Mouse (Mus musculus) ES-Bruce4 (cell line): ENCODE measurements around the gene Dnah11. TPM values are rescaled to one million over a fixed set of nuclear protein-coding genes. Genes with fewer than 3 reads are reported as not detected.

Experiments
- H3K27ac ChIP-seq: 2 replicates; pipeline ENCODE4 v1.5.1; 2012; ENCODE audit warnings: low read length, inconsistent platforms; ENCODE audit not compliant: insufficient read depth
- H3K27me3 ChIP-seq: 2 replicates; pipeline ENCODE4 v1.6.1; 2012; ENCODE audit warnings: mild to moderate bottlenecking, low read length, inconsistent platforms; ENCODE audit not compliant: control insufficient read depth, poor library complexity, insufficient read depth, severe bottlenecking
- H3K36me3 ChIP-seq: 2 replicates; pipeline ENCODE4 v1.6.1; 2012; ENCODE audit warnings: inconsistent platforms, mild to moderate bottlenecking, low read length, moderate library complexity; ENCODE audit not compliant: control insufficient read depth, poor library complexity, insufficient read depth, severe bottlenecking
- H3K4me1 ChIP-seq: one replicate; pipeline ENCODE4 v1.8.1; 2011; ENCODE audit warnings: low read length; ENCODE audit not compliant: control insufficient read depth, insufficient read depth
- H3K4me3 ChIP-seq: 2 replicates; pipeline ENCODE4 v1.5.1; 2011; ENCODE audit warnings: low read depth, mild to moderate bottlenecking, low read length
- H3K9ac ChIP-seq: 2 replicates; pipeline ENCODE4 v1.6.1; 2012; ENCODE audit warnings: low read depth, mild to moderate bottlenecking, inconsistent platforms; ENCODE audit not compliant: poor library complexity, severe bottlenecking
- H3K9me3 ChIP-seq: replicated peaks from 2 replicates; pipeline ENCODE4 v1.6.1; 2012; ENCODE audit warnings: mild to moderate bottlenecking, low read length, inconsistent platforms; ENCODE audit not compliant: control insufficient read depth, poor library complexity, insufficient read depth, severe bottlenecking
- CTCF ChIP-seq: IDR thresholded peaks from one replicate; pipeline ENCODE4 v1.8.1; 2011; ENCODE audit warnings: low read depth, low read length
- EP300 ChIP-seq: IDR thresholded peaks from 2 replicates; pipeline ENCODE4 v1.6.1; 2011; ENCODE audit warnings: low read depth, low read length; ENCODE audit not compliant: insufficient read depth
- POLR2A ChIP-seq: IDR thresholded peaks from one replicate; pipeline ENCODE4 v1.8.1; 2011; ENCODE audit warnings: low read length; ENCODE audit not compliant: insufficient read depth
- polyA plus RNA-seq: library from polyadenylated mRNA; stranded (reverse); fragments of >200 nt; gene quantifications from 2 replicates; pipeline ENCODE4 v1.2.4, GENCODE M21; 2011; ENCODE audit warnings: low read depth; ENCODE audit not compliant: missing spikeins, insufficient read depth, insufficient read length

The Dnah11 gene
- polyA plus RNA-seq, 1 experiment: 0.07 TPM

DNA sequence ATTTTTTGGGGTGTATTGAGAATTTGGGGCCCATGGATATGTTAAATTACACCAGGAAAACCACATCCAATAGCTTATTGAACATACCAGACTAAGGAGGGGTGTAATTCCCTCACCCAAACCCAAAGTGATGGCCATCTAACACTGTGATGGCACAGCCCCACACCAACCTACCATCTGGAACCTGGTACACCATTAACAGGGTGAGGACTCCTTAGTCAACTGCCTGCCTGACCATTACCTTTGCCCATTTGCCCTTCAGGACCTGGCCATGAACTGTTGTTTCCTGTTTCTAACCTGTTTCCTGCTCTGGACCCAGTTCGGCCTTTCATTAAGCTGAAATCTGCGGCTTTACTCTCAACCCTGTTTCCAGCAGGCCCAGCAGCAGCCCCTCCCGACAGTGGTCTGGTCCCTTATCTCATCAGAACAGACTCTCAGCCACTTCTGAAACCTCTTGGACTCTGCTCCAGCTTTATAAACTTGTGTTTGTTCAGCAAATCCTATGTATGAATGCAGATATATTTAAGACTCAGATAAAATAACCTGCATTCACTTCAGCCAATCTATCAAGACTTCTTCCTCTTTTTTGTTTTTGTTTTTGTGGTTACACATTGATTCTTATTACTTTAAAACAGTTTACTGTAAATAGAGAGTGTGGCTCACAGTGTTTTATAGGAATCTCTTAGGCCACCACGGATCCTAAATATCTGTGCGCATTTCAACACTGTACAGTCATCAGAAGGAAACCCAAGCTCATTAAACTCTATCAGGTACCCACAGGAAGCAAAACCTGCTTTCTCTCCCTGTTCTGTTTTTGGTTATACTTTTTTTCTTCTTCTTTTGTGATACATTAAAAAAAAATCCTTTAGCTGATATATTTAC, 251.8 kb downstream of the Dnah11 start:
- Histone ChIP-seq H3K27ac (no peak overlapping the region), H3K9ac (no peak overlapping the region), H3K27me3 (no peaks in the 10 kb centered on the region), H3K4me3 (no peak overlapping the region), H3K36me3 (no peaks in the 10 kb centered on the region), H3K9me3 (no peaks in the 10 kb centered on the region), H3K4me1 (no peaks in the 10 kb centered on the region)
- TF ChIP-seq CTCF (no peak), POLR2A (no peak), EP300 (no peak)

- no peaks in the 10 kb centered on the region for H3K9me3 ChIP-seq
- TF ChIP-seq EP300 (no peak), CTCF (no peak)
- no peak overlapping the region for H3K27ac ChIP-seq
- no peak overlapping the region for H3K4me3 ChIP-seq
- H3K9ac ChIP-seq: no peak overlapping the region
- H3K27me3 ChIP-seq: no peaks in the 10 kb centered on the region
- H3K36me3 ChIP-seq: no peaks in the 10 kb centered on the region
- no peaks in the 10 kb centered on the region for H3K4me1 ChIP-seq
These were observed 256.9 kb downstream of the Dnah11 start for GRCm38 (mm10) chr12:117941947-117942346.

GRCm38 (mm10) chr12:117938214-117938613, 260.6 kb downstream of the Dnah11 start:
- no peak overlapping the region for H3K27ac ChIP-seq
- no peaks in the 10 kb centered on the region for H3K27me3 ChIP-seq
- H3K9me3 ChIP-seq: no peaks in the 10 kb centered on the region
- H3K4me3 ChIP-seq: no peak overlapping the region
- H3K9ac ChIP-seq: no peak overlapping the region
- no peaks in the 10 kb centered on the region for H3K36me3 ChIP-seq
- H3K4me1 ChIP-seq: no peaks in the 10 kb centered on the region
- no peak for TF ChIP-seq POLR2A
- no peak for TF ChIP-seq EP300
- no peak for TF ChIP-seq CTCF

DNA sequence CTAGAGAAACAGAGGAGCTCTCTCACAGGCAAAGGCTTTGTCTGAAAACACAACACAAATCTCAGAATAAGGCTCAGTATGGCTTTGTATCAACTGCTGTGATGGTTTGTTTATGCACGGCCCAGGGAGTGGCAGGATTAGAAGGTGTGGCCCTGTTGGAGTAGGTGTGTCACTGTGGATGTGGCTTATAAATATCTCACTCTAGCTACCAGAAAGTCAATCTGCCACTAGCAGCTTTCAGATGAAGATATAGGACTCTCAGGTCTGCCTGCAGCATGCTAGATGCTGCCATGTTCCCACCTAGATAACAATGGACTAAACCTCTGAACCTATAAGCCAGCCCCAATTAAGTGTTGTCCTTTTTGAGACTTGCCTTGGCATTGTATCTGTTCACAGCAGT, 266.8 kb downstream of the Dnah11 start:
- TF ChIP-seq CTCF (no peak), POLR2A (no peak), EP300 (no peak)
- Histone ChIP-seq H3K4me3 (no peak overlapping the region), H3K27me3 (no peaks in the 10 kb centered on the region), H3K9ac (no peak overlapping the region), H3K4me1 (no peaks in the 10 kb centered on the region), H3K27ac (no peak overlapping the region), H3K9me3 (no peaks in the 10 kb centered on the region), H3K36me3 (no peaks in the 10 kb centered on the region)

- H3K9ac ChIP-seq: no peak overlapping the region
- TF ChIP-seq EP300: no peak
- no peak for TF ChIP-seq POLR2A
- TF ChIP-seq CTCF: no peak
- H3K9me3 ChIP-seq: no peaks in the 10 kb centered on the region
- H3K4me3 ChIP-seq: no peak overlapping the region
- no peaks in the 10 kb centered on the region for H3K4me1 ChIP-seq
- no peak overlapping the region for H3K27ac ChIP-seq
- H3K27me3 ChIP-seq: no peaks in the 10 kb centered on the region
- H3K36me3 ChIP-seq: no peaks in the 10 kb centered on the region
These were observed 269.1 kb downstream of the Dnah11 start for GRCm38 (mm10) chr12:117929768-117930167.

- Histone ChIP-seq H3K27me3 (no peaks in the 10 kb centered on the region), H3K4me3 (no peak overlapping the region), H3K9me3 (0 out of 2 replicates have a peak, but pooled peaks cover 2% of the 10 kb centered on the region), H3K4me1 (peaks cover 3% of the 10 kb centered on the region), H3K9ac (no peak overlapping the region), H3K36me3 (no peaks in the 10 kb centered on the region), H3K27ac (no peak overlapping the region)
- TF ChIP-seq EP300: no peak
- TF ChIP-seq CTCF: no peak
- no peak for TF ChIP-seq POLR2A
These were observed 282.8 kb downstream of the Dnah11 start for GRCm38 (mm10) chr12:117915826-117916588.
